Mouse (Mus musculus): ENCODE measurements around the gene Kmo.

Kmo gene

DNA sequence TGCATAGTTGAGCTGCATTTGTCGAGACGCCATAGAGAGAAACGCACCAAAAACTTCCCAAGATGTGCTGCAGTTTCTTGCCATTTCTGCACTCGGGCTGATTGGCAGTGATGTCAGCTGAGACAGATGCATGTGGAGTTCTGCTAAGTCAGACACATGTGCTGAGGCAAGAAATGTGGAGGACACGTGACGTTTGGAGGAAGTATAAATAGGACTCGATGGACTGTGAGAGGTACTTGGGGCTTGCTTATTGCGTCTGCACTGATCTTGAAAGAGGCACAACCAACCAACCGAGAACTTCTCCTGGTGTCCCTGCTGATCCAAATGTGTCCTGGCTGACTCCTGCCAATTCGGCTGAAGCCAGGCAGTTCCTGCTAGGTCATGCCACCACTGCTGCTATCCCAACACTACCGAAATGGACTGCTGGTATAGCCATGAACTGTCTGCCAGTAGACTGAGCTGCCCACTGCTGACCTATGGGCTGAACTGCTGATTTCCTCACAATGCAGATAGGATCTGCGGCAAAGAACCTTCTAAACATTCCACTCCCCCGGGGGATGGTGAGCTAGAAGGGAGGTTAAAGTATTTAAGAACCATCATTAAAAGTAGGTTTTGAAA is at the start of gene Kmo:
Gene Kmo, plus strand, starts transcription at position 568 of the 618 bp plus-strand sequence.
- in situ Hi-C loops (cut with MboI; ENCODE audit: low pct_unique_long_range_greater_than_20kb in 1 of 2, low sequenced_read_pairs in 2 of 2, unreplicated experiment in 1 of 2) = loop anchor here in 1 of 2 experiments (10.0 kb wide), 1 partner anchor 285 kb away; no protein-coding TSS in a partner anchor

DNA sequence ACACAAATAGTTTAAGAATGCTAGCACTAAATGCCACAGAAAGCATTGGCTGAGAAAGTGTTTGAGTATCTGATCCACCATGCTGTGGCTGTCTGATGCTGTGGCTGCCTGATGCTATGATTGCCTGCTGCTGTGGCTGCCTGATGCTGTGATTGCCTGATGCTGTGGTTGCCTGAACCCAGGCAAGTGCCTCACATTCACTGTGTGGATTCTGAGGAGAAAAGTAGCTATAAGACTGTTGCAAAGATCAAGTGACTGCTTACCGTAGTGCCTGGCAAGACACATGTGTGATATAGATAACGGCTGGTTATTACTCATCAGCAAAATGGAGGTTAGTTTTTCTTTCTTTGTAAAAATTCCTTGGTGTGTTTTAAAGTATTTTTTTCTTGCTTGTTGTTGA is 46.1 kb upstream of the Kmo start:
- in situ Hi-C loops (cut with MboI; ENCODE audit: low pct_unique_long_range_greater_than_20kb in 1 of 2, low sequenced_read_pairs in 2 of 2, unreplicated experiment in 1 of 2) = no loop called here

DNA sequence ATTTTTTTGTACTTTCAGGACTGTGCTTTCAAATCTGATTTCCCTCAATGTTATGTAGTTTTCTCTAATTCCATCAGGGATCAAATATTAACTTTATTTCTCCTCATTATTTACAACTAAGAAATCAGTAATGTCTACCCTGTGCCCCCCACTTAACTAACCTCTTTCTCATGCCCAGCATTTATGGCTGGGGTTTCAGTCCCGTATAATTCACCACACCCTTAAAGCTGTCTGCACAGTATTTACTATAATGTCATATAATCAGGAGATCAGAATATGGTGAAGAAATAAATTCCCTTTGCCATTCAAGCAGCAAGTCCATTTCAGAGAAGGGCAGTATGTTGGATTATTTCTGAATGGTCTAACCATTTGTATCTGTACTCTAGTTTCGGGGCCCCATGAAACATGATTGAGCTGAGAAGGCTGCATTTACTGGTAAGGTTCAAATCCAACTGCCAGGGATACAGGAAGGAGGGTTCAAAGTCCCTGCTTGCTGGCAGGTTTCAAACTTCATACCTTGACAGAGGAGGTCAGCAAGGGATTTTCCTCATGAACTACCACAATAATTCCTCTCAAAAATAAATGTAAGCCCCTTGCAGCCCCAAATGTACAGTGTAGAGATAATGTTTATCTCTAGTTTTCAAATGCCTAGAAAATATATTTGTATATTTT is 41.6 kb upstream of the Kmo start:
- in situ Hi-C loops (cut with MboI; ENCODE audit: low pct_unique_long_range_greater_than_20kb in 1 of 2, low sequenced_read_pairs in 2 of 2, unreplicated experiment in 1 of 2) = no loop called here

- in situ Hi-C loops (cut with MboI; ENCODE audit: low pct_unique_long_range_greater_than_20kb in 1 of 2, low sequenced_read_pairs in 2 of 2, unreplicated experiment in 1 of 2) = no loop called here
These were observed 40.5 kb upstream of the Kmo start for GRCm38 (mm10) chr1:175579598-175580235.

- in situ Hi-C loops (cut with MboI; ENCODE audit: low pct_unique_long_range_greater_than_20kb in 1 of 2, low sequenced_read_pairs in 2 of 2, unreplicated experiment in 1 of 2) = no loop called here
These were observed 39.8 kb upstream of the Kmo start for GRCm38 (mm10) chr1:175580346-175580745.

- in situ Hi-C loops (cut with MboI; ENCODE audit: low pct_unique_long_range_greater_than_20kb in 1 of 2, low sequenced_read_pairs in 2 of 2, unreplicated experiment in 1 of 2) = no loop called here
These were observed 37.4 kb upstream of the Kmo start for GRCm38 (mm10) chr1:175582799-175583198.

GRCm38 (mm10) chr1:175585267-175585666 is 34.9 kb upstream of the Kmo start:
- in situ Hi-C loops (cut with MboI; ENCODE audit: low pct_unique_long_range_greater_than_20kb in 1 of 2, low sequenced_read_pairs in 2 of 2, unreplicated experiment in 1 of 2) = no loop called here

DNA sequence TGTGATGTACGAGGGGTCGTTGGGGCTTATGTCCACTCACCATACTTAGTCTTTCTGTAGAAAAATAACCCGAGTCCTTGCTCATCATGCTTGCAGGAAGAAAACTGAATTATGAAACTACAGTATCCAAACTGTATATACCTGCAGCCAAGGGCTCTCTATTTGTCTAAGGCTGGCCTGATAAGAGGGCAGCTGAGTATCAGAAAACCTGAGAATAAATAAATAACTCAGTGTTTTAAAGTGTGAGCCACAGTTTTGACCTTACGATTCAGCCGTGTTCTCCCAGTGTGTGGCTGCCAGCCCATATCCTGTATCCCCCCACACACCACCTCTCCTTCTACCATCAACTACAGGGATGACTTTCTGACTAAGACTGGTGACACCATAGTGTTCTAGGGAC is 33.5 kb upstream of the Kmo start:
- in situ Hi-C loops (cut with MboI; ENCODE audit: low pct_unique_long_range_greater_than_20kb in 1 of 2, low sequenced_read_pairs in 2 of 2, unreplicated experiment in 1 of 2) = no loop called here

GRCm38 (mm10) chr1:175592832-175593231 is 27.3 kb upstream of the Kmo start:
- in situ Hi-C loops (cut with MboI; ENCODE audit: low pct_unique_long_range_greater_than_20kb in 1 of 2, low sequenced_read_pairs in 2 of 2, unreplicated experiment in 1 of 2) = no loop called here

GRCm38 (mm10) chr1:175602231-175602630 is 17.9 kb upstream of the Kmo start:
- in situ Hi-C loops (cut with MboI; ENCODE audit: low pct_unique_long_range_greater_than_20kb in 1 of 2, low sequenced_read_pairs in 2 of 2, unreplicated experiment in 1 of 2) = no loop called here

GRCm38 (mm10) chr1:175603390-175603789 is 16.8 kb upstream of the Kmo start:
- in situ Hi-C loops (cut with MboI; ENCODE audit: low pct_unique_long_range_greater_than_20kb in 1 of 2, low sequenced_read_pairs in 2 of 2, unreplicated experiment in 1 of 2) = no loop called here

DNA sequence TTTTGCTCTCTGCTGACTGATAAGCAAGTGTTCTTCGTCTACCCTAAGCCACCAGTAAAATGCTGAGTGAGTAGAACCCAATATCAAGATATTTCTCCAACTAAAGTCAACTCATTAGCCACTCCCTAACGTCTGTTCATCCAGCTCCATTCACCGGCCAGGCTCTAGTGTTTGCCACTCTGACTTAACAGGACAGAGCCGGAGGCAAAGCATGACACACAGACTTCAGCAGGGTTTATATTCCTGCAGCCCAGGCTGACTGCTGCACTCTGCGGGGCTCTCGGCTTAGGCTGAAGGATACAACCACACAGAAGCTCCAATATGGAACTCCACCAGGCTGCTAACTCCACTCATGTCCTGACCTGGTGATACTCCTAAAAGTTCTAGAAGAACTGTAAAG is 12.9 kb upstream of the Kmo start:
- in situ Hi-C loops (cut with MboI; ENCODE audit: low pct_unique_long_range_greater_than_20kb in 1 of 2, low sequenced_read_pairs in 2 of 2, unreplicated experiment in 1 of 2) = no loop called here

GRCm38 (mm10) chr1:175607838-175608585 is 12.2 kb upstream of the Kmo start:
- in situ Hi-C loops (cut with MboI; ENCODE audit: low pct_unique_long_range_greater_than_20kb in 1 of 2, low sequenced_read_pairs in 2 of 2, unreplicated experiment in 1 of 2) = no loop called here

GRCm38 (mm10) chr1:175608708-175609107 is 11.5 kb upstream of the Kmo start:
- in situ Hi-C loops (cut with MboI; ENCODE audit: low pct_unique_long_range_greater_than_20kb in 1 of 2, low sequenced_read_pairs in 2 of 2, unreplicated experiment in 1 of 2) = no loop called here

DNA sequence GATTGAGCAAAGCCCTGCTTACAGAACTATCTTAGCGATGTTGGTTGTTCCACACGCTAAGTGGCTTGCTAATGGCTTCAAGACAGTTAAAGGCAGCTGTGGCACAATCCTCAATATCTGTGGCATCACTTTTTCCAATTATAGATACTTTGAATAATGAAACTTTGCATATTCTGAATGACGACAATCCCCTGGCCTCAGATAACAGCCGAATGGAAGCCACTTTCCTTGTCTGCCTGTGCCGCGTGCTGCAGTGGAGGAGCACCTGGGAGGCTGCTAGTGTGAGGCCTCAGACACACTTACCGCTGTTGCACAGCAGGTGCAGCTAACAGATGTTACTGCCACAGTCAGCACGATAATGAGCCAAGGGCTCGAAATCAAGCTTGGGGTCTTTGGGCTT is 5.2 kb upstream of the Kmo start:
- in situ Hi-C loops (cut with MboI; ENCODE audit: low pct_unique_long_range_greater_than_20kb in 1 of 2, low sequenced_read_pairs in 2 of 2, unreplicated experiment in 1 of 2) = loop anchor here in 1 of 2 experiments (10.0 kb wide), 1 partner anchor 290 kb away; no protein-coding TSS in a partner anchor

DNA sequence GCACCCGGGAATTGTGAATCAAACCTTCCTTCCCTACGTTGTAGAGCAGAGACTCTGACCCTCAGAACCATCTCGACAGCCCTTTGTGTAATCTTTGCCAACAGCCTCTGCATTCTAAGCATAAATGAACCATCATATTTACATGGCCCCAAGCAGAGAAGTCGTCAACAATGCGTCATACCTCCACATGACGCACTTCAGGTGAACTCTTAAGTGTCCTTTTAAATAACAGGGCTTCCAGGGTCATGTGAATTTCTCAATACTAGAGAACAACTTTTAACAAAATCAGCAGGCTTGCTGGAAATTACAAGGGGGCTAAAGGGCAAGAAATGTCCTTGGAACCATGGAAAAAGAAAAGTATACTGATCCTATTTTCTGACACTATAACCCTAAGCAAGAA is 3.5 kb downstream of the Kmo start:
- in situ Hi-C loops (cut with MboI; ENCODE audit: low pct_unique_long_range_greater_than_20kb in 1 of 2, low sequenced_read_pairs in 2 of 2, unreplicated experiment in 1 of 2) = no loop called here

- in situ Hi-C loops (cut with MboI; ENCODE audit: low pct_unique_long_range_greater_than_20kb in 1 of 2, low sequenced_read_pairs in 2 of 2, unreplicated experiment in 1 of 2) = no loop called here
These were observed 5.2 kb downstream of the Kmo start, which contains the start of gene Fh1 for GRCm38 (mm10) chr1:175625257-175625879. TSS of gene Fh1 (minus strand) at chr1:175625635.

DNA sequence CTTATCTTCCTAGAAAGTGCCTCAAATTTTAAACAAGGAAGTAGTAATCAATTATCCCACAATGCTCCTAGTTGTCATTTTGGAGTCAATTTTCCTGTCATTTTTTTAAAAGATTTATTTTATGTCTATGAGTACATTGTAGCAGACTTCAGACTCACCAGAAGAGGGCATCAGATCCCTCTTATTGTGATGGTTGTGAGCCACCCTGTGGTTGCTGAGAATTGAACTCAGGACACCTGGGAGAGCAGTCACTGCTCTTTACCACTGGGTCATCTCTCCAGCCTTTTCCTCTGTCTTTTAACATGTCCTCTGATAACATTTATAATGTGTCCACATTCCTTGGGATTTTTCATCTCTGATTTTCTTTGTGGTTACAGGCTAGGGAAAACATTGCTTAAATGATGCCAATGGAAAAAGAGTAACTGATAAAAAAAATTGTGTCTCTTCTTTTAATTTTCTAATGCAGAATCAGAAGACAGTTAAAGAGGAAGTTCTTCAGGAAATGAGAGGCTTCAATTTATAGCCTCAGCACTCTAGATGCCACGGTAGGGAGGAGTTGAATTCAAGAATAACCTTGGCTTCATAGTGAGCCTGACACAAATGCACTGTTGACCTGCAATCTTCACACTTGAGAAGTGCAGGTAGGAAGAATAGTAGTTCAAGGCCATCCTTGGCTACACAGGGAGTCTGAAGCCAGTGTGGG is 6.0 kb downstream of the Kmo start:
- in situ Hi-C loops (cut with MboI; ENCODE audit: low pct_unique_long_range_greater_than_20kb in 1 of 2, low sequenced_read_pairs in 2 of 2, unreplicated experiment in 1 of 2) = no loop called here

All from mouse embryonic stem cell (cell line).